Mouse (Mus musculus): ENCODE measurements at regions not wholly inside any gene's neighbourhood (a gene's known extent, or its start where the extent isn't known, plus 50 kb on each side); places are given as distances from the start of the nearest gene placed in this dataset.

- Histone ChIP-seq H3K9ac (no peak overlapping the region), H3K9me3 (replicated peaks) (no peaks in the 10 kb centered on the region), H3K36me3 (replicated peaks) (no peaks in the 10 kb centered on the region), H3K4me3 (replicated peaks) (no peak overlapping the region), H3K4me1 (replicated peaks) (no peaks in the 10 kb centered on the region), H3K4me2 (no peak overlapping the region), H3K27ac (replicated peaks) (no peak overlapping the region), H3K27me3 (no peaks in the 10 kb centered on the region)
- ATAC-seq (ENCODE audit: insufficient read depth): no peak
- WGBS (ENCODE audit: insufficient replicate concordance): 26% methylated on average over 2 of the region's 2 CpGs
Observed at GRCm38 (mm10) chr13:85498696-85499095, 209.8 kb upstream of the Rasa1 start.

GRCm38 (mm10) chr13:85484790-85485189 is 195.9 kb upstream of the Rasa1 start:
- 50% methylated on average over 3 of the region's 3 CpGs for WGBS (ENCODE audit: insufficient replicate concordance)
- H3K4me1 ChIP-seq (replicated peaks): no peaks in the 10 kb centered on the region

GRCm38 (mm10) chr13:85483348-85483747 is 194.4 kb upstream of the Rasa1 start:
- H3K4me2 ChIP-seq: no peak overlapping the region
- H3K9me3 ChIP-seq (replicated peaks): no peaks in the 10 kb centered on the region
- no peak overlapping the region for H3K27ac ChIP-seq (replicated peaks)
- no peaks in the 10 kb centered on the region for H3K4me1 ChIP-seq (replicated peaks)
- H3K36me3 ChIP-seq (replicated peaks): no peaks in the 10 kb centered on the region
- H3K27me3 ChIP-seq: no peaks in the 10 kb centered on the region
- H3K9ac ChIP-seq: no peak overlapping the region
- no peak for ATAC-seq (ENCODE audit: insufficient read depth)
- no peak overlapping the region for H3K4me3 ChIP-seq (replicated peaks)

More at GRCm38 (mm10) chr13:85484790-85485189, 195.9 kb upstream of the Rasa1 start:
- H3K27me3 ChIP-seq: no peaks in the 10 kb centered on the region
- no peak for ATAC-seq (ENCODE audit: insufficient read depth)
- H3K9me3 ChIP-seq (replicated peaks): no peaks in the 10 kb centered on the region
- H3K4me3 ChIP-seq (replicated peaks): no peak overlapping the region
- H3K36me3 ChIP-seq (replicated peaks): no peaks in the 10 kb centered on the region
- no peak overlapping the region for H3K27ac ChIP-seq (replicated peaks)
- no peak overlapping the region for H3K9ac ChIP-seq
- no peak overlapping the region for H3K4me2 ChIP-seq

GRCm38 (mm10) chr13:85479405-85479804 is 190.5 kb upstream of the Rasa1 start:
- no peak overlapping the region for H3K4me2 ChIP-seq
- no peaks in the 10 kb centered on the region for H3K4me1 ChIP-seq (replicated peaks)
- no peak overlapping the region for H3K4me3 ChIP-seq (replicated peaks)
- no peaks in the 10 kb centered on the region for H3K27me3 ChIP-seq
- H3K36me3 ChIP-seq (replicated peaks): no peaks in the 10 kb centered on the region
- H3K9me3 ChIP-seq (replicated peaks): no peaks in the 10 kb centered on the region
- H3K9ac ChIP-seq: no peak overlapping the region
- 54% methylated on average over 2 of the region's 2 CpGs for WGBS (ENCODE audit: insufficient replicate concordance)
- no peak for ATAC-seq (ENCODE audit: insufficient read depth)
- H3K27ac ChIP-seq (replicated peaks): no peak overlapping the region

- ATAC-seq (ENCODE audit: insufficient read depth): no peak
- H3K27ac ChIP-seq (replicated peaks): no peak overlapping the region
- H3K4me1 ChIP-seq (replicated peaks): no peaks in the 10 kb centered on the region
- no peaks in the 10 kb centered on the region for H3K9me3 ChIP-seq (replicated peaks)
- H3K27me3 ChIP-seq: no peaks in the 10 kb centered on the region
- H3K9ac ChIP-seq: no peak overlapping the region
- 47% methylated on average over 4 of the region's 4 CpGs for WGBS (ENCODE audit: insufficient replicate concordance)
- H3K4me2 ChIP-seq: no peak overlapping the region
- no peak overlapping the region for H3K4me3 ChIP-seq (replicated peaks)
- H3K36me3 ChIP-seq (replicated peaks): no peaks in the 10 kb centered on the region
Observed at GRCm38 (mm10) chr13:85476274-85476846, 187.4 kb upstream of the Rasa1 start.

GRCm38 (mm10) chr13:85471340-85471739 is 182.4 kb upstream of the Rasa1 start:
- 80% methylated on average over 5 of the region's 5 CpGs for WGBS (ENCODE audit: insufficient replicate concordance)
- Histone ChIP-seq H3K4me1 (replicated peaks) (no peaks in the 10 kb centered on the region), H3K27ac (replicated peaks) (no peak overlapping the region), H3K4me3 (replicated peaks) (no peak overlapping the region), H3K36me3 (replicated peaks) (no peaks in the 10 kb centered on the region), H3K27me3 (no peaks in the 10 kb centered on the region), H3K9ac (no peak overlapping the region), H3K9me3 (replicated peaks) (no peaks in the 10 kb centered on the region), H3K4me2 (no peak overlapping the region)
- ATAC-seq (ENCODE audit: insufficient read depth): no peak

GRCm38 (mm10) chr13:85459387-85459786 is 170.5 kb upstream of the Rasa1 start:
- WGBS (ENCODE audit: insufficient replicate concordance): 45% methylated on average over 3 of the region's 3 CpGs
- Histone ChIP-seq H3K4me2 (no peak overlapping the region), H3K27me3 (no peaks in the 10 kb centered on the region), H3K4me3 (replicated peaks) (no peak overlapping the region), H3K27ac (replicated peaks) (no peak overlapping the region), H3K36me3 (replicated peaks) (no peaks in the 10 kb centered on the region), H3K9me3 (replicated peaks) (no peaks in the 10 kb centered on the region), H3K9ac (no peak overlapping the region), H3K4me1 (replicated peaks) (no peaks in the 10 kb centered on the region)
- no peak for ATAC-seq (ENCODE audit: insufficient read depth)

- no peak overlapping the region for H3K4me3 ChIP-seq (replicated peaks)
- no peak for ATAC-seq (ENCODE audit: insufficient read depth)
- no peak overlapping the region for H3K4me2 ChIP-seq
- no peak overlapping the region for H3K27ac ChIP-seq (replicated peaks)
- no peaks in the 10 kb centered on the region for H3K9me3 ChIP-seq (replicated peaks)
- no peaks in the 10 kb centered on the region for H3K36me3 ChIP-seq (replicated peaks)
- H3K27me3 ChIP-seq: no peaks in the 10 kb centered on the region
- no peak overlapping the region for H3K9ac ChIP-seq
- H3K4me1 ChIP-seq (replicated peaks): no peaks in the 10 kb centered on the region
Observed at GRCm38 (mm10) chr13:85458611-85459010, 169.7 kb upstream of the Rasa1 start.

- Histone ChIP-seq H3K4me3 (replicated peaks) (no peak overlapping the region), H3K36me3 (replicated peaks) (no peaks in the 10 kb centered on the region), H3K27me3 (no peaks in the 10 kb centered on the region), H3K4me1 (replicated peaks) (no peaks in the 10 kb centered on the region), H3K9ac (no peak overlapping the region), H3K9me3 (replicated peaks) (no peaks in the 10 kb centered on the region), H3K4me2 (no peak overlapping the region), H3K27ac (replicated peaks) (no peak overlapping the region)
- ATAC-seq (ENCODE audit: insufficient read depth): no peak
- 70% methylated on average over 1 of the region's 1 CpGs for WGBS (ENCODE audit: insufficient replicate concordance)
Observed at GRCm38 (mm10) chr13:85439581-85439980, 150.7 kb upstream of the Rasa1 start.

- ATAC-seq (ENCODE audit: insufficient read depth): no peak
- H3K4me3 ChIP-seq (replicated peaks): no peak overlapping the region
- no peak overlapping the region for H3K27ac ChIP-seq (replicated peaks)
- H3K27me3 ChIP-seq: no peaks in the 10 kb centered on the region
- no peak overlapping the region for H3K9ac ChIP-seq
- no peaks in the 10 kb centered on the region for H3K4me1 ChIP-seq (replicated peaks)
- H3K36me3 ChIP-seq (replicated peaks): no peaks in the 10 kb centered on the region
- no peaks in the 10 kb centered on the region for H3K9me3 ChIP-seq (replicated peaks)
- H3K4me2 ChIP-seq: no peak overlapping the region
Observed at GRCm38 (mm10) chr13:85437875-85438274, 148.9 kb upstream of the Rasa1 start.

- 64% methylated on average over 4 of the region's 4 CpGs for WGBS (ENCODE audit: insufficient replicate concordance)
- ATAC-seq (ENCODE audit: insufficient read depth): no peak
Observed at GRCm38 (mm10) chr13:85437009-85437408, 148.1 kb upstream of the Rasa1 start.

GRCm38 (mm10) chr13:85436254-85436653 is 147.3 kb upstream of the Rasa1 start:
- no peak overlapping the region for H3K9ac ChIP-seq
- H3K27ac ChIP-seq (replicated peaks): no peak overlapping the region
- H3K4me2 ChIP-seq: no peak overlapping the region
- WGBS (ENCODE audit: insufficient replicate concordance): 52% methylated on average over 1 of the region's 1 CpGs
- H3K9me3 ChIP-seq (replicated peaks): no peaks in the 10 kb centered on the region
- no peaks in the 10 kb centered on the region for H3K36me3 ChIP-seq (replicated peaks)
- no peaks in the 10 kb centered on the region for H3K27me3 ChIP-seq
- no peak for ATAC-seq (ENCODE audit: insufficient read depth)
- H3K4me1 ChIP-seq (replicated peaks): no peaks in the 10 kb centered on the region
- no peak overlapping the region for H3K4me3 ChIP-seq (replicated peaks)

More at GRCm38 (mm10) chr13:85437009-85437408, 148.1 kb upstream of the Rasa1 start:
- Histone ChIP-seq H3K27ac (replicated peaks) (no peak overlapping the region), H3K4me3 (replicated peaks) (no peak overlapping the region), H3K9ac (no peak overlapping the region), H3K27me3 (no peaks in the 10 kb centered on the region), H3K9me3 (replicated peaks) (no peaks in the 10 kb centered on the region), H3K4me2 (no peak overlapping the region), H3K4me1 (replicated peaks) (no peaks in the 10 kb centered on the region), H3K36me3 (replicated peaks) (no peaks in the 10 kb centered on the region)
